Mouse (Mus musculus): ENCODE results near the gene Mb. TPM values are rescaled to one million over a fixed set of nuclear protein-coding genes. Genes with fewer than 3 reads are reported as not detected.
A peak's percentile ranks its signal among the peaks of the same experiment; 100 is the strongest.

The Mb gene
- total RNA-seq, 2 experiments from 2014 or later: 7.0 to 16.3 TPM

DNA sequence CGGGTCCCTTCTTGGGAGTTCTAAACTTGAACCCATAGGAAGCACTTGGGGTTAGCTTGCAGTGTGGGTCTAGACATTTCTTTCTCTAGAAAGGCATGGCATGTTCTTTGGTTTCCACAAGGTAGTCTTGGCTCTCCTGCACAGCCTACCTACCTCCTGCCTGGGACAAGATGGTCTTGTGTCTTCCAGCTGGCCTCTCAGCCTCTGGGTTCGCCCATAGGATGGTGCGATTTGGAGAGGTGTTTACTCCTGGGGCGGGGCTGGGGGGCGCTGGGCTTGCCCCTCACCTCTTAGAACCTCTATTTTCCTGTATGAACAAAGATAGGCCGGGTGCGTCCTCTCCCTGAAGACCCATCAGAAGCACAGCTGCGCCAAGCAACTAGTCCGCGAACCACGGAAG lies 63.3 kb downstream of the Mb start:
- DNase-seq (ENCODE audit: low spot score in 2 of 2): no peak

DNA sequence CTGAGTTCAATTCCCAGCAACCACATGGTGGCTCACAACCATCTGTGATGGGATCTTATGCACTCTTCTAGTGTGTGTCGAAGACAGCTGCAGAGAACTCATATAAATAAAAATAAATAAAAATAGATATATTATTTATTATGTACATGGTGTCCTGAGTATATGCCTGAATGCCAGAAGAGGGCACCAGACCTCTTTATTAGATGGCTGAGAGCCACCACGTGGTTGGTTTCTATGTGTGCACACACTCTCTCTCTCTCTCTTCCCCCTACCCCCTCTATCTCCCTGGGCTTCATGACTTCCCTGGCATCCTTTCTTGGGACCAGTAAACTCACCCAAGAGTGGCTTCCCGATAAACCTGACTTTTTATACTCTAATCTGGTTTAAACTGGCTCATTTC lies 67.7 kb downstream of the Mb start:
- no peak for DNase-seq (ENCODE audit: low spot score in 2 of 2)

DNA sequence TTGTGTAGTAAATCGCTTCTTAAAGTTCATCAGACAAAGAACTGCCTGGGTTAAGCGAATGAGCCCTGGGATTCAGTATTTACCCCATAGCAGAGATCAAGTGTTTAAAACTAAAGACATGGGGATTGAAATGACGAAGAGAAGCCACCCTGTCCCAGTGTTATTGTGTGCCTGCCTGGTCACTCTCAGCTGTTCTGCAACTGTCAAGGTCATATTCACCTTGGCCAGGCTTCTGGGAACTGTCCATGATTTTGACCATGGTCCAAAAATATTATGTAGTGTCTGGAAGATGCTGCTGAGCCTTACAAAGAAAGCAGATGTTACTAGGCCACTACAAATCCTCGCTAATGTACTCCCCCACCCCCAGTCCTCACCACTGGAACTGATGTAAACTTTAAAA lies 70.7 kb downstream of the Mb start:
- no peak for DNase-seq (ENCODE audit: low spot score in 2 of 2)

DNA sequence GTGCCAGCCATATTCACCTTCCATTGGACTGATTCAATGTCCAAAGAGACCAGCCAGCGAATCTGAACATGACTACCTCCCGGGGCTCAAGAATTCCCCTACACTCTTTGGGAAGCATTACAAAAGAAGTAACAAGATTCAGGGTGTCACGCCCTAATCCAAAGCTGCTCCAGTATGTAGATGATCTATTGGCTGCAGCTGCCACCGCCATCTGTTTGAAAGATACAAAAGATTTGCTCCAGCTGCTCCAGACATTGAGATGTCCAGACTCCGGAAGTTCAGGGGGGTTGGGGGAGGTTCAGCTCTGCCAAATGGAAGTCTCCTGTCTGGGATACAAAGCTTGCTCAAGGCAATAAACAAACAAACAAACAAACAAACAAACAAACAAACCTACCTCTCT lies 73.9 kb downstream of the Mb start:
- no peak for DNase-seq (ENCODE audit: low spot score in 2 of 2)

DNA sequence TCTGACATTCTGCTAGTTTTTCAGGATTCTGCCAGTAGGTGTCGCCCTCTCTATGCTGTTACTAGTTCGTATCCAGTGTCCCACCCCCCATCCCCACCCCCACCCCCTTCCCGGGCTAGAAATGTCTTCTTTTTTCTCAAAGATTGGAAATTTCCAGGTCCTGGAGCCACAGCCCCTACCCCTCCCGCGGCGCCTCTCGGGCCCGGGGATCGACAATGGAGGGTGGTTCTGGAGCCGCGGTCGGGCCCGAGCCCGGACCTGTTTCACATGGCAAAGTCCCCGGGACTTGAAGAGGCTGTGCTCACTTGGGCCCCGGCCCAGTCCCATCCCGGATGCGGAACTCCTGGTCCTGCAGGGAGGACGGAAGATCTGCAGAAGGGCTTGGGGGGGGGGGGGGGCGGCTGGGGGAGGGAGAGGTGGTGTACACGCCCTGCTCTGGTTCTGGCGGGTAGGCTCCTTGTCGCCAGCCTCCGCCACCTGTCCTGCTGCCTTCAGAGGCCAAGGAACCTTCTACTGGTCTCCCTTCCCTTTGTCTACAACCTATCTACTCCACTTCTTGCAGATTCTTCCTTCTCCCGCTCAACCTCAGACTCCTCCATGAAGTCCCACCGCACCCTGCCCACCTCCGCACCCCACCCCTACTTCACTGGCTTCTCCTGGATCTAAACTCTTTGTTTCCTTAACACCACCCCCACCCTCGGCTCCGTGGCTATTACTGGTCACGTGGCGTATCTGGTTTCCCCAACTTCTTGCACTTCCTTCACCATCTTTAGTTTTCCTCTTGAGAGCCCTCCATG lies 76.4 kb downstream of the Mb start:
- peak; percentile 49 to 72 for DNase-seq (ENCODE audit: low spot score in 2 of 2)

DNA sequence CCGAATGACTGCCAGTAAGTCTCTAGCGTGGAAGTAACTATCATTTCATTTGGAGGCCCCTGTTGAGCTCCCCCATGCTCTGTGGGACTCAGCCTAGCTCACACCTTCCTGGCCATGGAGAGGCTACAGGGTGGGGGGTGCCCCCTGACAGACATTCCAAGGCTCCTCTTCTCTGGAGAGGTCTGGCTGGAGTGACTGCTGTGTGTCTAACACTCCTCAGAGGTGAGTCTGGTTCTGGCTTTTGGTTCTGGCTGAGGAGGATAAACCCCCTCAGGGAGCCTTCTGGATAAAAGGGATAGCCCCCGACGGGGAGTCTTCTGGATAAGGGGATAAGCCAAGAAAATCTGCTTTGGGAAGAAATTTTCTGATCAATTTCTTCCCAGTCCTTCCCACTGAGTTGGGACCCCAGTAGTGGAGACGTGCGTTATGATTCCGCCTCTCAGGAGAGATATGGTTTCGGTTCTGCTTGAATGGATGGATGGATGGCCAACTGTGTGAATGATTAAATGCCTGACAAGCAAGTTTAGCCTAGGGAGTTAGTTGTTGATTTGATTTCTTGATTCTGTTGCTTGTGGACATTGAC lies 77.1 kb downstream of the Mb start:
- DNase-seq (ENCODE audit: low spot score in 2 of 2): no peak

DNA sequence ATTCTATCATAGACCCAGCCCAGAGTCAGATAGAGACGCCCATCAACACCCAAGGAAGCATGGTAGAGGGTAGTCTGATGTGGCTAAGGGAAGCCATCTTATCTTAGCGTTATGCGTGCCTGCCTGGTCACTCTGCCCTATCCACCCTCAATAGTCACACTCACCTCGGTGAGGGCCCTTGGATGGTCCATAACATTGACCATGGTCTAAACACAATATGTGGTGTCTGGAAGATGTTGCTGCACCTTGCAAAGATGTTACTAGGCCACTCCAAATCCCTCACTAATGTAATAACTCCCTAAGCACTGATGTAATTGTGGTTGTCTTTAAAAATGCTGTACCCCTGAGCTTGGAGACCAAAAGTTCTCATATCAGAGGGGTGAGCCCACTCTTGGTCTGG lies 77.8 kb downstream of the Mb start:
- no peak for DNase-seq (ENCODE audit: low spot score in 2 of 2)

Other genes starting within 250 kb of the Mb start
- gene Zfp251, start 179.2 kb downstream of the Mb start, total RNA-seq (2021): 10 to 100 TPM; 19.6 to 21.4 TPM
- 1 to 10 TPM; 5.5 to 7.7 TPM for gene Zfp7, start 171.4 kb downstream of the Mb start, total RNA-seq (2021)
- gene Gm49527, start 171.3 kb downstream of the Mb start, total RNA-seq (2021): not detected
- 1 to 10 TPM; 7.5 TPM for gene Zfp647, start 125.2 kb downstream of the Mb start, total RNA-seq (2021)
- gene 1110038F14Rik, start 102.2 kb downstream of the Mb start, total RNA-seq (2021): 10 to 100 TPM; 54.5 to 59.6 TPM
- gene Apol6, start 5.9 kb downstream of the Mb start, total RNA-seq (2021): 1 to 10 TPM; 3.6 to 5.1 TPM